Mouse (Mus musculus) stomach, embryonic 16.5 days (tissue): ENCODE data around the gene Gm49320. TPM values are rescaled to one million over a fixed set of nuclear protein-coding genes. Genes with fewer than 3 reads are reported as not detected.
A peak's percentile ranks its signal among the peaks of the same experiment; 100 is the strongest.

Experiments used
- ATAC-seq: fragments of 200-750 bp; cut with Nextera tagmentation; 2 replicates; pipeline ENCODE4 v1.8.0; 2017; ENCODE audit warnings: moderate number of reproducible peaks, moderate TSS enrichment; ENCODE audit not compliant: insufficient read depth, low FRiP score
- H3K27ac ChIP-seq: fragments of 300-500 bp; sonication (generic); 2 replicates; pipeline ENCODE4 v1.5.1; 2014; ENCODE audit warnings: low read length
- H3K27me3 ChIP-seq: fragments of 300-500 bp; sonication (generic); 2 replicates; pipeline ENCODE4 v1.6.1; 2014; ENCODE audit warnings: low read length, control low read depth, mixed read lengths; ENCODE audit not compliant: control insufficient read depth, insufficient read depth
- H3K36me3 ChIP-seq: fragments of 300-500 bp; sonication (generic); 2 replicates; pipeline ENCODE4 v1.6.1; 2014; ENCODE audit warnings: low read length; ENCODE audit not compliant: control insufficient read depth, insufficient read depth
- H3K4me1 ChIP-seq: fragments of 300-500 bp; sonication (generic); 2 replicates; pipeline ENCODE4 v1.6.1; 2014; ENCODE audit warnings: low read length, control low read depth, mixed read lengths; ENCODE audit not compliant: control insufficient read depth, insufficient read depth
- H3K4me2 ChIP-seq: fragments of 300-500 bp; sonication (generic); 2 replicates; pipeline ENCODE4 v1.6.1; 2014; ENCODE audit warnings: low read depth, low read length, mixed read lengths
- H3K4me3 ChIP-seq: fragments of 300-500 bp; sonication (generic); replicated peaks from 2 replicates; pipeline ENCODE4 v1.5.1; 2014; ENCODE audit warnings: mild to moderate bottlenecking, low read length
- H3K9ac ChIP-seq: fragments of 300-500 bp; sonication (generic); 2 replicates; pipeline ENCODE4 v1.6.1; 2014; ENCODE audit warnings: low read length
- H3K9me3 ChIP-seq: fragments of 300-500 bp; sonication (generic); replicated peaks from 2 replicates; pipeline ENCODE4 v1.6.1; 2016; ENCODE audit warnings: low read length, control low read depth; ENCODE audit not compliant: control insufficient read depth
- WGBS: fragments of 180-500 bp; shearing (Covaris S2); extraction: QIAGEN DNeasy Blood & Tissue Kit; methylation state at CpG from one replicate; pipeline ENCODE4 v1.1.7; 2014; 5-methylcytosine and 5-hydroxymethylcytosine counted together
- polyA plus RNA-seq: library from polyadenylated mRNA; unstranded; fragments of >200 nt; fragmentation: Nextera tagmentation; extraction: Ambion mirVana; gene quantifications from 2 replicates; pipeline ENCODE4 v1.2.1, GENCODE M21; 2015

Gene Gm49320
- 0.79 TPM in 2 replicates for polyA plus RNA-seq

GRCm38 (mm10) chr8:4238434-4239192 is at the start of gene Gm49320, which contains the start of gene Map2k7:
Gene Gm49320 (plus strand): TSS chr8:4238865.
Gene Map2k7 (plus strand): TSS chr8:4238740.
- peak; percentile 96 for ATAC-seq
- Histone ChIP-seq H3K4me1 (peaks cover 23% of the 10 kb centered on the region), H3K27ac (peak within 1 kb of the TSS; percentile 98), H3K9ac (peak within 1 kb of the TSS; percentile 86), H3K9me3 (no peaks in the 10 kb centered on the region), H3K36me3 (peaks cover 7% of the 10 kb centered on the region; the same call in 1 of the 2 replicates), H3K4me2 (peak within 1 kb of the TSS; percentile 94), H3K27me3 (no peaks in the 10 kb centered on the region), H3K4me3 (peak within 1 kb of the TSS; percentile 95)
- under 1% methylated on average over 66 of the region's 71 CpGs for WGBS

- ATAC-seq = no peak
- H3K27me3 ChIP-seq = no peaks in the 10 kb centered on the region
- 25% methylated on average over 3 of the region's 3 CpGs for WGBS
Measured at GRCm38 (mm10) chr8:4189031-4189722, 49.5 kb upstream of the Gm49320 start.

GRCm38 (mm10) chr8:4192305-4192704 is 46.4 kb upstream of the Gm49320 start:
- Histone ChIP-seq H3K4me2 (no peak overlapping the region), H3K9me3 (no peaks in the 10 kb centered on the region), H3K9ac (no peak overlapping the region), H3K36me3 (peaks cover 4% of the 10 kb centered on the region; the same call in 1 of the 2 replicates), H3K4me1 (no peaks in the 10 kb centered on the region), H3K4me3 (no peak overlapping the region), H3K27ac (no peak overlapping the region), H3K27me3 (no peaks in the 10 kb centered on the region)
- peak; percentile 23; the same call in 1 of the 2 replicates for ATAC-seq
- 57% methylated on average over 5 of the region's 5 CpGs for WGBS

More at GRCm38 (mm10) chr8:4189031-4189722, 49.5 kb upstream of the Gm49320 start:
- no peak overlapping the region for H3K4me2 ChIP-seq
- H3K9me3 ChIP-seq = no peaks in the 10 kb centered on the region
- H3K4me1 ChIP-seq = no peaks in the 10 kb centered on the region
- H3K27ac ChIP-seq = no peak overlapping the region
- no peak overlapping the region for H3K4me3 ChIP-seq
- H3K36me3 ChIP-seq = peaks cover 18% of the 10 kb centered on the region; the same call in 1 of the 2 replicates
- H3K9ac ChIP-seq = no peak overlapping the region

GRCm38 (mm10) chr8:4192807-4193587 is 45.7 kb upstream of the Gm49320 start:
- H3K9me3 ChIP-seq = no peaks in the 10 kb centered on the region
- WGBS = 11% methylated on average over 18 of the region's 18 CpGs
- peak; percentile 80 for ATAC-seq
- H3K4me2 ChIP-seq = 0 out of 2 replicates have a peak overlapping the region, but pooled peaks have one; percentile 8
- H3K9ac ChIP-seq = 0 out of 2 replicates have a peak overlapping the region, but pooled peaks have one; percentile 9
- H3K27me3 ChIP-seq = no peaks in the 10 kb centered on the region
- no peaks in the 10 kb centered on the region for H3K36me3 ChIP-seq
- H3K4me1 ChIP-seq = no peaks in the 10 kb centered on the region
- H3K4me3 ChIP-seq = no peak overlapping the region
- H3K27ac ChIP-seq = 0 out of 2 replicates have a peak overlapping the region, but pooled peaks have one; percentile 7

GRCm38 (mm10) chr8:4193588-4193894 is 45.1 kb upstream of the Gm49320 start:
- WGBS = 52% methylated on average over 7 of the region's 7 CpGs
- H3K4me2 ChIP-seq = 0 out of 2 replicates have a peak overlapping the region, but pooled peaks have one; percentile 8

GRCm38 (mm10) chr8:4201321-4201720 is 37.3 kb upstream of the Gm49320 start:
- Histone ChIP-seq H3K9me3 (no peaks in the 10 kb centered on the region), H3K27me3 (peaks cover 7% of the 10 kb centered on the region; the same call in 1 of the 2 replicates), H3K27ac (no peak overlapping the region), H3K4me1 (peaks cover 2% of the 10 kb centered on the region; the same call in 1 of the 2 replicates), H3K9ac (no peak overlapping the region), H3K4me3 (no peak overlapping the region), H3K36me3 (no peaks in the 10 kb centered on the region), H3K4me2 (no peak overlapping the region)
- WGBS = 70% methylated on average over 2 of the region's 2 CpGs
- no peak for ATAC-seq

More at GRCm38 (mm10) chr8:4193588-4193894, 45.1 kb upstream of the Gm49320 start:
- Histone ChIP-seq H3K9ac (0 out of 2 replicates have a peak overlapping the region, but pooled peaks have one; percentile 9), H3K27ac (no peak overlapping the region), H3K27me3 (no peaks in the 10 kb centered on the region), H3K4me1 (no peaks in the 10 kb centered on the region), H3K9me3 (no peaks in the 10 kb centered on the region), H3K36me3 (no peaks in the 10 kb centered on the region), H3K4me3 (no peak overlapping the region)
- ATAC-seq = peak; percentile 16; the same call in 1 of the 2 replicates

- H3K36me3 ChIP-seq = 0 out of 2 replicates have a peak, but pooled peaks cover 6% of the 10 kb centered on the region
- H3K9me3 ChIP-seq = 0 out of 2 replicates have a peak, but pooled peaks cover 5% of the 10 kb centered on the region
- peak overlapping the region; percentile 43 for H3K9ac ChIP-seq
- no peak overlapping the region for H3K27ac ChIP-seq
- 39% methylated on average over 38 of the region's 38 CpGs for WGBS
- H3K4me3 ChIP-seq = peak overlapping the region; percentile 12; the same call in 1 of the 2 replicates
- no peak for ATAC-seq
- H3K27me3 ChIP-seq = peaks cover 7% of the 10 kb centered on the region; the same call in 1 of the 2 replicates
- peaks cover 10% of the 10 kb centered on the region for H3K4me1 ChIP-seq
- peak overlapping the region; percentile 32 for H3K4me2 ChIP-seq
Measured at GRCm38 (mm10) chr8:4205246-4206123, 33.2 kb upstream of the Gm49320 start.
